Mouse (Mus musculus): ENCODE results near the gene Serpinf1.
A peak's percentile ranks its signal among the peaks of the same experiment; 100 is the strongest.

The Serpinf1 gene

DNA sequence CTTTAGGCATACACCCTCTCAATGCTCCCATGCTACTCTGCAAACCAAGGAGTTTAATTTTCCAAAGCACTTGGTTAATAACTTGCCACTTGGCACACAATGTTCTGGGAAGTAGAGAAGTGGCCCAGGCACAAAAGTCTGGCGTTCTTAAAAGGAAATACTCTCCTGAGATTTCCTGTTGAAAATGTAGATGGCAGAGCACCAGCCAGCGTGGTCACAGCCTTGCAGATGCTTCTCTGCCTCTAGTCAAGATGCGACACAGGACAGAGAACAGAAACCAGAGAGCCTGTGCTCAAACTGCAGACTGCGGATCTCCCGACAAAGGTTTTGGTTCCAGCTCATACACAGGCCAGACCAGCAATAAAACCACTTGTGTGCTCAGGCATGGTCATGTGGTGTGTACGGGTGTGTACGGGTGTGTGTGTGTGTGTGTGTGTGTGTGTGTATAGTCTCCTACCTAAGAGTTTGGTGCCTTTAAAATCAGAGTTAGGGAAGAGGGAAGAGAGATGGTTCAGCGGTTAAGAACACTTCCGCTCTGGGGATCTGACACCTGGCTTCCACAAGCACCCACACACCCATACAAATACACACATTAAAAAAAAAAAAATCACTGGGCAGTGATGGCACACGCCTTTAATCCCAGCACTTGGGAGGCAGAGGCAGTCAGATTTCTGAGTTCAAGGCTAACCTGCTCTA is 32.7 kb upstream of the Serpinf1 start:
- no peak for DNase-seq (ENCODE audit: low spot score in 2 of 2)

DNA sequence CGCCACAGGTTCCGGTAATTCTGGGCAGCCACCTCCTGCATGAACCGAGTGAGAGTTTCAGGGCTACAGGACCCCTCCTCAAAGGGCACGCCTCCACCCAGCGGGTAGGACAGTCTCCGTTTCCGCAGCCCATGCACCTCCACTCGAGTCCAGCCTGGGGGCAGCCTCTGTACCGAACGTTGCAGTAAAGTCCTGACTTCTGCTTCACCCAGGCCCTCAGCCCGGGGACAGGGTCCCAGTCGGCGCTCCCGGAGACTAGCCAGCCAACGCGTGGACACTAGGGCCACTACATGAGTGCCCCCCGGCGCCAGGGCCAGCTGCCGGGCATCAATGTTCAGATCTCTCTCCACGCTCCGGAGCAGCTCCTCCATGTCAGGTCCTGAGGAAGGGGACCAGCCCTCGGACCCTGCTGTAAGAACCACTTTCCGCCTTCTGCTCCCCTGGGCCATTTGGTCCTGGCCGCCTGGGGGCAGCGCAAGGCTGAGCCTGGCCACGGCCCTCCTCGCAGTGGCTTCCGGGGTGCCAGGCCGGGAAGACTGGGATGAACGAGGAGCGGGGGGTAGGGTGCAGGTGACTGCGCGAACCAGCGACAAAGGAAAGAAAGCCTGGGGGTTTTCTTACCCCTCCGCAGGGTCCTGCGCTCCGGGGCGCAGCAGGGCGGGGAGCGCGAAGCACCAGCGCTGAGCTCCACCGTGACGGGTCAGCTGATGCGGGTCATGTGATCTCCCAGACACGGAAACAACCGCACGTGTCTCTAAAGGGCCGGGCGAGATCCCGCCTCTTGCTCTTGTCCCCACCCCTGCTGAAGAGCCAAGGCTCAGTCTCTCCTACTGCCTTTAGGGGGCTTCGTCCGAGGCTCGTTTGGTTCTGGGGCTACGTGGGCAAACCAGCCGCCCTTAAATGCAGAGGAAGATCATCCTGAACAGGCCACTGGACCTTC is 31.8 kb upstream of the Serpinf1 start, which contains the start of gene Wdr81:
TSS of gene Wdr81 (minus strand) at position 727 of the 940 bp plus-strand sequence.
- peak; percentile 86 to 89 for DNase-seq (ENCODE audit: low spot score in 2 of 2)

DNA sequence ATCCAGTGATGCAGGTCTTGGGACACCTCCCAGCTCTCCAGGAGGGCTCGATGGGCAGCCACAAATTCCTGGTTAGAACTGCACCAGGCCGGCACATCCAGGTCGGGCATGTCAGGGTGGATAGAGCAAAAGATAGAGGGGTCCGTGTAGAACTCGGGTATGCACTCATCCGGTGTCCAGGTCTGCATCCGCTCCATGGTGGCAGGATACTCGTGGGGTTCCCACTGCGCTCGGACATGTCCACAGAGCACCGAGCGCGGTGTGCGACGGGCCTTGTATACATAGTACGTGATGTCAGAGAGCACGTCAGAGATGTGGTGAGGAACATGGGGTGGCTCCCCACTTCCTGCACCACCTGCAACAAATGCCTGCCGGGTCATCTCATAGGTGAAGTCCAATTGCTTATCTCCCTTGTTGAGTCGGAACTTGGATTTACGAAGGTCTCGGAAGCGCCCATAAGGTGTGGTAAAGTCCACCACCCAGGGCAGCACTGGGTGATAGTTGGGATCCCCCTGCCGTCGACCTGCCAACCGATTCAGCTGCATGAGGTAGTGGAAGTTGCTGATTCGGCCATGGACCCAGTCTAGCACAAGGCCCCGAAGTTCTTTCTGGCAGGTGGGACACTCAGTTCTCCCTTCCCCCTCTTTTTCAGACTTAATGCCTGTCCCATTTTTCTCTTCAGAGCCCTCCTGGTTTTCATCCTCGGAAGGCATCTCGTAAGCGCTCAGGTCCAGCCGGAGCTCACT is 30.5 kb upstream of the Serpinf1 start:
- no peak for DNase-seq (ENCODE audit: low spot score in 2 of 2)

GRCm38 (mm10) chr11:75452081-75452480 is 29.6 kb upstream of the Serpinf1 start:
- no peak for DNase-seq (ENCODE audit: low spot score in 2 of 2)

- DNase-seq (ENCODE audit: low spot score in 2 of 2) = no peak
Observed at GRCm38 (mm10) chr11:75450936-75451335, 28.4 kb upstream of the Serpinf1 start.

GRCm38 (mm10) chr11:75450304-75450908 is 27.9 kb upstream of the Serpinf1 start:
- DNase-seq (ENCODE audit: low spot score in 2 of 2) = no peak

GRCm38 (mm10) chr11:75449695-75450094 is 27.2 kb upstream of the Serpinf1 start:
- DNase-seq (ENCODE audit: low spot score in 2 of 2) = no peak

GRCm38 (mm10) chr11:75448575-75448974 is 26.1 kb upstream of the Serpinf1 start:
- no peak for DNase-seq (ENCODE audit: low spot score in 2 of 2)

DNA sequence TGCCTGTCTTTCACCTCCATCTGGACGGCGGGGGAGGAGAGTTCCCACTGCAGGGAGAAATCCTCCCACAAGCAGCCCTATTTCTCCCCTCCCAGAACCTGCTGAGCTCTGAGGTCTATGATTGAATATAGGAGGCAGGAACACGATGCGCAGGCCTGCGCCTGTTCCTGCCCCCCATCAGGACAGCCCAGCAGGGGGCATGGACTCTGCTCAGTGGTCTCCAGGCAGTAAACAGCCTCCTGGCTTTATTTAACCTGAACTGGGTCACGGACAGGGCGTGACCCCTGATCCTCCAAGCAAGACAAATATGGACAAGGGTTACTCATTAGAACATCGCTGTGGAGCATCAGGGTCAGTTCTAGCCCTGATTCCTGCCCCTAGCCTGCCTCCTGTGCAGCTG is 21.2 kb upstream of the Serpinf1 start:
- no peak for DNase-seq (ENCODE audit: low spot score in 2 of 2)

DNA sequence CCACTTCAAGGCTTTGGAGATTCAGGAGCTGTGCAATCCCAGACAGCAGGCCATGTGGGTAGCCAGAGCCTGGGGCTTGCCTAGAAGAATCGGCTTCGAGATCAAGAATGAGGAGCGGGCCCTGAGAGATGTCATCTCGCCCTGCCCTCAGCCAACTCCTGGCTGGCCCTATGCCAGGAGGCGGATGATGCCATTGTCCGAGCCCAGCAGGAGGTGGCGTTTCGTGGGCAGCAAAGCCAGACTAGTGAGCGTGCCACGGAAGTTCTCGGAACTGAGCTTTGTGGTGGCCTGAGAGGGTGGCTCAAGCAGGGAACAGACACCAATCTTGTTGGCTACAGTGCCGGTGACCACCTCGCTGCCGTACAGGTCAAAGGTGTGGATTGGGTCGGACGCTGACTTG is 19.1 kb upstream of the Serpinf1 start:
- DNase-seq (ENCODE audit: low spot score in 2 of 2) = no peak

- no peak for DNase-seq (ENCODE audit: low spot score in 2 of 2)
Observed at GRCm38 (mm10) chr11:75441034-75441433, 18.5 kb upstream of the Serpinf1 start.

DNA sequence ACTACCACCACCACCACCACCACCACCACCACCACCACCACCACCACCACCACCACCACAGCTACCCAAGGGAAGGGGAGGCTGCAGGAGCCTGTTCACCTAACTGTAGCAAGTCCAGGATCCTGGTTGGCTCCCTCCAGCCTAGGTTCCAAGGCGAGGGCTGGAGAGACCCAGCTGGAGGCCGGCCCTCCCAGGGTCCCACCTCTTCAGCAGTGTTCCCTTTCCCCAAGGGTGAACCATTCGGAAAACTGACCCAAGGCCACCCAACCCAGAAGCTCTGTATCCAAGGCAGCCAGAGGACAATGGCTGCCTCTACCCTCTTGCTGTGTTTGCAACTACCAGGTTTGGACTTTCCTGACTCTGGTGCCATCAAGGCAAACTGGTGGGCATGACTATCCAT is 17.4 kb upstream of the Serpinf1 start:
- DNase-seq (ENCODE audit: low spot score in 2 of 2) = no peak

DNA sequence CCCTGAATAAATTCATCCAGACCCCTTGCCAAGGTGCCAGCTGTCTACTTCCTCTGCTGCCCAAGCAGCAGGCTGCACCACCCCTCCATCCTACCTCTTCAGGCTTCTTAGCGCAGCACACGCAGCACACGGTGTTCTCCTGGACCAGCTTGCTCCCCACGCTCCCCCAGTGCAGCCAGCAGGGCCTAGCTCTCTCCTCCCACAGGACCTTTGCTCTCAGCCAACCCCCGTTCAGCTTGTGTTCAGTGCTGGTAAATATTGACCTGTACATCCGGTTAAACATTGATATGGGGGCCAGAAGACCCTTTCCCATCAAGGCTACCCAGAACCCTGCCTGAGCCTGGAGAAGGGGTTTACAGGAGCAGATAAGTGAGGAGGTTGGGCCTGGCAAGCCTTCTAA is 16.9 kb upstream of the Serpinf1 start, which contains the start of gene Serpinf2:
TSS of gene Serpinf2 (minus strand) at position 229 of the 400 bp plus-strand sequence.
- DNase-seq (ENCODE audit: low spot score in 2 of 2) = no peak

DNA sequence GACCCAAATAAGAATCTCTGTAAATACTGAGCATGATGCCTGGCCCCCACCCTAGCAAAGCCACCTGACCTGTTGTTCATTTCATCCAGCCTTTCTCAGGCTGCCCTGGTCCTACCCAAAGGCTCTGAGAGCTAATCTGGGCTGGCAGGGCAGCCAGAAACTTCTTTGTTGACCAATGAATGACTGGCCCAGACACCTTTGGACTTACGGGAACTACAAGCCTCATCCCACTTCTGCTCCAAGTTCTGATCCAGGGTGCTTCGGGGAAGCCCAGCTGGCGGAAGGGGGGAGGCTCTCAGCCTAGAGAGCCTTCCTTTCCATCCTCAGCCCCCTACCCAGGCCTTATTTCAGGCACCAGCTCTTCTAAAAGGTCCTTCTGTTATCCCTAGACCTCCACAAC is 16.3 kb upstream of the Serpinf1 start:
- no peak for DNase-seq (ENCODE audit: low spot score in 2 of 2)

DNA sequence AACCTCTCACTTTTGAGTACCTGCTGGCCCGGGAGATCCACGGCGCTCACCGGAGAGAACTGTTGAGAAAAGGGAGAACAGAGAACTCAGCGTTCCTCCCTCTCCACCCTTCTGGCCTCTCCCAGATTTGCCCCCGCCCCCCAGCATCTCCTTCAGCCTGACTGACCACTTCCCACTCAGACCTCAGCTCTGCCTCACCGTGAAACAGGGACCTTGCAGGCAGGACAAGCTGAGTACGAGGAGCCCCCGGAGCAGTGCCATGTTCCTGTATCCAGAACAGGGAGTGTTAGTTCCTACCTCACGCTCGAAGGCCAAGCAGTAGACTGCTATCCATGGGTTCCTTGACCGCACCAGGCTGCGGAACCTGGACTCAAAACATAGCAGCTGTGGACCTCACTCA is 15.7 kb upstream of the Serpinf1 start:
- DNase-seq (ENCODE audit: low spot score in 2 of 2) = no peak

DNA sequence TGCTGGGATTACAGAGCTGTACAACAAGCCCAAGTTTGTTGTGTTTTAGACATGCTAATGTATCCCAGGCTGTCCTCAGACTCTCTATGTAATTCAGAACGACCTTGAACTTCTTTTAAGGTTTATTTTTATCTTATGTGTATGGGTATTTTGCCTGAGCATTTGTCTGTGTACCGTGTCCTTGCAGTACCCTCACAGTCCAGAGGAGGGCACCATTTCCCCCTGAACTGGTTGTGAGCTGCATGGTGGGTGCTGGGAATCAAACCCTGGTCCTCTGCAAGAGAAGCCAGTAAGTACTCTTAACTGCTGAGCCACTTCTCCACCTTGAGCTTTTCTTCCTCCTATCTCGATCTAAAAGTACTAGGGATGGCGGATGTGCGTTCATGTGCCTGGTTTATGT is 11.6 kb upstream of the Serpinf1 start:
- DNase-seq (ENCODE audit: low spot score in 2 of 2) = no peak

DNA sequence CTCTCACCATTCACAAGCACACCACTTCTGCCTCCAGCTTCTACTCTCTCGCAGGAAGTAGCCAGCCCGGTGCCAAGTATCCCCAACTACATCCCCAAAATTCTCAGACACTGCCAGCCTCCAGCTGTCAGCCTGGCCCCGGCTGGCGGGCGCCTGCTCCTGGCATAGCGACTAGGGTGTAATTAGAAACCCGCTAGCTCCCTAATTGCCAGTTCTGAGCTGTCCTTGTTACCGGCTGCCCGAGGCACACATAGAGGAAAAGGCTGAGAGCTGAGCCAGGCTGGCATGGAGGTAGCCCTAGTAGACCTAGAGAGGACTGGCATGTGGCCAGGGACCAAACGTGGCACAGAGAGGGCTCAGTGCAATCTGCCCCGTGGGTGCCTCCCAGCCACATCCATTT is 8.8 kb upstream of the Serpinf1 start:
- DNase-seq (ENCODE audit: low spot score in 2 of 2) = no peak

GRCm38 (mm10) chr11:75429019-75429705 is 6.7 kb upstream of the Serpinf1 start:
- no peak for DNase-seq (ENCODE audit: low spot score in 2 of 2)

- DNase-seq (ENCODE audit: low spot score in 2 of 2) = no peak
Observed at GRCm38 (mm10) chr11:75424459-75424858, 2.0 kb upstream of the Serpinf1 start.

- no peak for DNase-seq (ENCODE audit: low spot score in 2 of 2)
Observed at GRCm38 (mm10) chr11:75424033-75424432, 1.5 kb upstream of the Serpinf1 start.

- DNase-seq (ENCODE audit: low spot score in 2 of 2) = no peak
Observed at GRCm38 (mm10) chr11:75423091-75423490, 590 bp upstream of the Serpinf1 start.
